Mouse (Mus musculus) adipose tissue, adult 10 weeks (tissue): ENCODE results near the gene Sun5. TPM values are rescaled to one million over a fixed set of nuclear protein-coding genes. Genes with fewer than 3 reads are reported as not detected.

Experiments used
- polyA plus RNA-seq: library from polyadenylated mRNA; stranded (reverse); fragments of 350-450 nt; fragmentation: Illumina TruSeq; extraction: RNeasy Lipid Tissue Mini Kit (QIAGEN cat#74804); gene quantifications from one replicate; pipeline ENCODE4 v1.2.3, GENCODE M21; 2014; ENCODE audit warnings: low read depth, low replicate concordance

Sun5 gene
- polyA plus RNA-seq = 3.1 TPM

GRCm38 (mm10) chr2:153870984-153871383 is at the start of gene Sun5:
Gene Sun5, minus strand, starts transcription at chr2:153871084.

GRCm38 (mm10) chr2:153917930-153918329 is 47.0 kb upstream of the Sun5 start, which contains the start of gene Bpifb3:
Gene Bpifb3, plus strand, starts transcription at chr2:153918230.

GRCm38 (mm10) chr2:153900088-153900487 is 29.2 kb upstream of the Sun5 start, which contains the start of gene Bpifb6:
Gene Bpifb6, plus strand, starts transcription at chr2:153900388.

GRCm38 (mm10) chr2:153874745-153875144 is 3.9 kb upstream of the Sun5 start, which contains the start of gene Bpifb2:
Gene Bpifb2, plus strand, starts transcription at chr2:153875045.

Other genes starting within 250 kb of the Sun5 start
- gene Commd7, start 238.3 kb downstream of the Sun5 start, polyA plus RNA-seq = 32.0 TPM
- 1.9 TPM for gene Dnmt3b, start 221.6 kb downstream of the Sun5 start, polyA plus RNA-seq
- gene Dnmt3c, start 174.4 kb downstream of the Sun5 start, polyA plus RNA-seq = not detected
- gene Mapre1, start 129.8 kb downstream of the Sun5 start, polyA plus RNA-seq = 52.0 TPM
- gene Efcab8, start 91.2 kb downstream of the Sun5 start, polyA plus RNA-seq = 1.8 TPM
- gene Bpifb2, start 4.0 kb upstream of the Sun5 start, polyA plus RNA-seq = not detected
- gene Bpifb6, start 29.3 kb upstream of the Sun5 start, polyA plus RNA-seq = 0.26 TPM
- gene Bpifb3, start 47.1 kb upstream of the Sun5 start, polyA plus RNA-seq = not detected
- not detected for gene Bpifb4, start 67.1 kb upstream of the Sun5 start, polyA plus RNA-seq
- gene Bpifa6, start 103.9 kb upstream of the Sun5 start, polyA plus RNA-seq = not detected
- not detected for gene Bpifa2, start 137.2 kb upstream of the Sun5 start, polyA plus RNA-seq